Mouse (Mus musculus): ENCODE measurements at regions not wholly inside any gene's neighbourhood (a gene's known extent, or its start where the extent isn't known, plus 50 kb on each side); places are given as distances from the start of the nearest gene placed in this dataset.

DNA sequence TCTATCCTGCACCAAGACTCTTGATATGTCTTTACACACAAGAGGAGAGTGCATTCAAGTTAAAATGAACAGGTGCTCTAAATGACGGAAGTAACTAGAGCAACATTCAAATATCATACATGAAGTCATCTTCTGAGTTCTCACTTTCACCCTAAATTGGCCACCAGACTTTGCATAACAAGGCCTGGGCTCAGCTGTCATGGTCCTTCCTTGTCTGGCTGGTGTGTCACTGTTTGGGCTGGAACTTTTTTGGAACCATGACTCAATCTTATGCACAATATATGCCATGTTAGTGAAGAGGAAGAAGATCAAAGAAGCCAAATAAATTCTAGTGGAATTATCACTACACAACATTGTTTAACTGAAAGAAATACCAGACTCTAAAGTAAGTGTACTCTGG lies 318.7 kb upstream of the BB014433 start:
- H3K79me2 ChIP-seq (ENCODE audit: control insufficient read depth, insufficient read depth, low read length, poor library complexity): no peaks in the 10 kb centered on the region
- no peak overlapping the region for H3K9ac ChIP-seq (ENCODE audit: control insufficient read depth, low read depth, low read length, poor library complexity, severe bottlenecking)
- no peaks in the 10 kb centered on the region for H3K4me1 ChIP-seq (ENCODE audit: control insufficient read depth in 1 of 2, insufficient read depth in 2 of 2, low read length in 2 of 2)
- no peak overlapping the region for H3K4me3 ChIP-seq (ENCODE audit: control insufficient read depth in 1 of 2, insufficient read depth in 1 of 2, low read depth in 2 of 2, low read length in 2 of 2)
- no peaks in the 10 kb centered on the region for H3K9me3 ChIP-seq (replicated peaks; ENCODE audit: insufficient read depth, low read length)
- H3K27ac ChIP-seq (ENCODE audit: control insufficient read depth, low read depth, low read length): no peak overlapping the region
- no peak for DNase-seq (ENCODE audit: low read depth, low spot score)
- H3K36me3 ChIP-seq (ENCODE audit: control insufficient read depth in 1 of 2, insufficient read depth in 2 of 2, low read length in 2 of 2): no peaks in the 10 kb centered on the region
- no peaks in the 10 kb centered on the region for H3K27me3 ChIP-seq (ENCODE audit: control insufficient read depth in 1 of 2, insufficient read depth in 2 of 2, low read length in 2 of 2)
- TF ChIP-seq MYB (IDR thresholded peaks at IDR 0.05; ENCODE audit: low read depth, low read length) (no peak), JUND (IDR thresholded peaks at IDR 0.05; ENCODE audit: low read depth, low read length) (no peak), GABPA (IDR thresholded peaks at IDR 0.05; ENCODE audit: low read depth, low read length) (no peak), EP300 (IDR thresholded peaks at IDR 0.05; ENCODE audit: low read depth in 1 of 2, low read length in 2 of 2) (no peak), HCFC1 (IDR thresholded peaks at IDR 0.05; ENCODE audit: low read depth, low read length) (no peak), POLR2AphosphoS5 (IDR thresholded peaks at IDR 0.05; ENCODE audit: borderline replicate concordance, low read depth, low read length) (no peak), BHLHE40 (IDR thresholded peaks at IDR 0.05; ENCODE audit: borderline replicate concordance, low read depth, low read length) (no peak), USF2 (IDR thresholded peaks at IDR 0.05; ENCODE audit: borderline replicate concordance in 1 of 2, insufficient read depth in 1 of 2, low read depth in 1 of 2, low read length in 2 of 2) (no peak), NELFE (IDR thresholded peaks at IDR 0.05; ENCODE audit: low read depth, low read length) (no peak), MEF2A (IDR thresholded peaks at IDR 0.05; ENCODE audit: extremely low read depth, insufficient replicate concordance, low read depth, low read length, poor library complexity, severe bottlenecking) (no peak), UBTF (IDR thresholded peaks at IDR 0.05; ENCODE audit: borderline replicate concordance, insufficient read depth, low read depth, low read length) (no peak), ZNF384 (IDR thresholded peaks at IDR 0.05; ENCODE audit: low read depth, low read length) (no peak), GATA1 (IDR thresholded peaks at IDR 0.05; ENCODE audit: low read depth, low read length) (no peak), ZC3H11A (IDR thresholded peaks at IDR 0.05; ENCODE audit: low read depth, low read length) (no peak), CHD2 (IDR thresholded peaks at IDR 0.05; ENCODE audit: low read length) (no peak), CHD1 (IDR thresholded peaks at IDR 0.05; ENCODE audit: low read depth, low read length) (no peak), RCOR1 (IDR thresholded peaks at IDR 0.05; ENCODE audit: low read depth, low read length) (no peak)

DNA sequence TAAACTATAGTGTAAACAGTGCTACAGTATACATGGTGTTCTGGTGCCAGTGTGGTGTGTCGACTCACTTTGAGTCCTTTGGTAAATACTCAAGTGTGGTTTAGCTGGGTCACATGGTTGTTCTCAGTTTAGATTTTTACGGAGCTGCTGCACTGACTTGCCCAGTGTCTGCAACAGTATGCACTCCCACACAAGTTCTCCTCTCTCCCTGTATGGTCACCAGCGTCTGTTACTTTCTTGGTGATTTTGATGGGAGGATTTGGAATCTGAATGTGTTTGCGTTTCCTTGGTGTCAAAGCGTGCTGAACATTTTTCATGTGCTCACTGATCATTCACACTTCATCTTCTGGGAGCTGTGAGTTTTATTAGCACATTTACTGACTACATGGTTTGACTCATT lies 298.3 kb upstream of the BB014433 start:
- no peak overlapping the region for H3K4me3 ChIP-seq (ENCODE audit: control insufficient read depth in 1 of 2, insufficient read depth in 1 of 2, low read depth in 2 of 2, low read length in 2 of 2)
- TF ChIP-seq ELF1 (IDR thresholded peaks at IDR 0.05; ENCODE audit: low read depth, low read length) (no peak), BHLHE40 (IDR thresholded peaks at IDR 0.05; ENCODE audit: borderline replicate concordance, low read depth, low read length) (no peak), ZC3H11A (IDR thresholded peaks at IDR 0.05; ENCODE audit: low read depth, low read length) (no peak), UBTF (IDR thresholded peaks at IDR 0.05; ENCODE audit: borderline replicate concordance, insufficient read depth, low read depth, low read length) (no peak)
- H3K9ac ChIP-seq (ENCODE audit: control insufficient read depth, low read depth, low read length, poor library complexity, severe bottlenecking): no peak overlapping the region
- H3K79me2 ChIP-seq (ENCODE audit: control insufficient read depth, insufficient read depth, low read length, poor library complexity): no peaks in the 10 kb centered on the region
- no peaks in the 10 kb centered on the region for H3K4me1 ChIP-seq (ENCODE audit: control insufficient read depth in 1 of 2, insufficient read depth in 2 of 2, low read length in 2 of 2)
- H3K36me3 ChIP-seq (ENCODE audit: control insufficient read depth in 1 of 2, insufficient read depth in 2 of 2, low read length in 2 of 2): no peaks in the 10 kb centered on the region
- H3K27ac ChIP-seq (ENCODE audit: control insufficient read depth, low read depth, low read length): no peak overlapping the region
- DNase-seq (ENCODE audit: low read depth, low spot score): no peak
- no peaks in the 10 kb centered on the region for H3K27me3 ChIP-seq (ENCODE audit: control insufficient read depth in 1 of 2, insufficient read depth in 2 of 2, low read length in 2 of 2)
- no peaks in the 10 kb centered on the region for H3K9me3 ChIP-seq (replicated peaks; ENCODE audit: insufficient read depth, low read length)

Measured in MEL (cell line).